Mouse (Mus musculus) mouse trophoblast stem cell (cell line): Measurements from ENCODE around the gene Entr1.

Experiments used
- in situ Hi-C, 2 experiments: fragments of 300-500 bp; cut with MseI, MboI; formaldehyde crosslinking; loops; 2 replicates in 1 of 2; 3 replicates in 1 of 2; pipeline ENCODE4 v1.15.1; 2025

Entr1 gene

GRCm38 (mm10) chr2:26348241-26348640, 40.9 kb downstream of the Entr1 start:
- in situ Hi-C loops: no loop called here

GRCm38 (mm10) chr2:26342609-26343490, 46.3 kb downstream of the Entr1 start:
- in situ Hi-C loops: no loop called here

GRCm38 (mm10) chr2:26342044-26342443, 47.1 kb downstream of the Entr1 start:
- in situ Hi-C loops: no loop called here

GRCm38 (mm10) chr2:26341510-26341981, 47.6 kb downstream of the Entr1 start:
- in situ Hi-C loops: no loop called here

GRCm38 (mm10) chr2:26339204-26339551, 49.9 kb downstream of the Entr1 start:
- in situ Hi-C loops: no loop called here

- in situ Hi-C loops: no loop called here
Measured at GRCm38 (mm10) chr2:26338302-26339203, 50.6 kb downstream of the Entr1 start.
